Mouse (Mus musculus): ENCODE results near the gene Creb3l1. TPM values are rescaled to one million over a fixed set of nuclear protein-coding genes. Genes with fewer than 3 reads are reported as not detected.

Creb3l1 gene
- polyA plus RNA-seq, 1 experiment from 2014 or later = 1.1 TPM

DNA sequence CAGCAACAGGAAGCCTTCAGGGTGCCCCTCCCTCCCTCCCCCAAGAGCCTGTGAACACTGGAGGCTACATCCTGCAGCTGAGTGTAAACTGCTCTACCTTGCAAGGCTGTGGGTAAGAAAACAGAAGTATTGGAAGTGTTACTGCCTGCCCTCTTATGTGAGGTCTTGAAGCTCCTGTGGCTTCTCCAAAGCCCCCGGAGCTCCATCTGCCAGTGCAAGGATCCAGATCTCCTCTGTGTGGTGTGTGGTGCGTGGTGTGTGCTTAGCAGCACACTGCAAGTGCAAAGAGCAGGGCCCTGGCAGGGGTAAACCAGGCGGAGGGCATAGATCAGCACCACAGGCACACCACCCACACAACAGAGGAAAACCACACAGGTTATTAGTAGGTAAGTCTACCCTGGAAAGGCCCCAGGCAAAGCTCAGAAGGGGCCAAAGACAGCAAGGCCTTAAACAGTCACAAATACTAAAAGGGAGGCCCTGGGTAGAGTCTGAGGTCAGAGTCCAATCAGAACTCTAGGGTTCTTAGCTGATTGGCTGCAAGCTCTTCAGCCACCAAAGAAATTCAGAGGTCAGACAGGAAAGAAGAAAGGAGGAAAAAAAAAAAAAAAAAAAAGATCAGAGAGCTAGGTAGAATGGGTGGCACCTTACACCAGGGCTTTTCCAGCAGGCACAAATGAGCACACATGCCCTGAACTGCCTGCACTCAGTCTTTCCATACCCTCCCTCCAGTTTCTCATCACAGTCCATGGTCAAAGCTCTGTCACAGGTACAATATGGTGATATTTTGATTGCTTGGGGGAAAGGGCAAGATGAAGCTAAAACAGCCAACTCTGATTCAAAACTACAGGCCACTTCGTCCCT is 62.2 kb downstream of the Creb3l1 start:
- no peak for DNase-seq
- Histone ChIP-seq H3K4me3 (replicated peaks) (peak overlapping the region; percentile 94), H3K9me3 (replicated peaks) (no peaks in the 10 kb centered on the region), H3K9ac (peak overlapping the region; percentile 93), H3K27ac (peak overlapping the region; percentile 84), H3K27me3 (peaks cover 29% of the 10 kb centered on the region), H3K36me3 (peaks cover 16% of the 10 kb centered on the region), H3K4me2 (peak overlapping the region; percentile 99), H3K4me1 (replicated peaks) (peaks cover 83% of the 10 kb centered on the region)
- ATAC-seq (ENCODE audit: low read depth) = no peak
- WGBS (ENCODE audit: insufficient replicate concordance) = 27% methylated on average over 4 of the region's 4 CpGs

DNA sequence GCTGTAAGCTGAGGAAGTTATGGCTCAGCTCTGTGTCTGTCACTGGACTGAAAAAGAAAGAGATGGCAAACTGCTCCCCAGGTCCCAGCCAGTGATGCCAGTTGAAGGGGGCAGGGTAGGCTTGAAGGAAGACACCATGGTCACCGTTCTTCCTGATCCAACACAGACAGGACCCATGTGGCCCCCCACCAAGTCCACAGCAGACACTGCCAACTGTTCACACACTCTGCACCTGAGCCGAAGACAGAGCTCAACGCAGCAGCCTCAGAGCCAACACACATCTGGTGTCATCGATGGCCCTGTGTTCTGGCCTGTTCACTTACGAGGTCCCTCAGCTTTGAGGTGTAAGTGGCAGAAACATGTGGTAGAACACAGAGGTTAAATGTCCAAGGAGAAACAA is 63.8 kb downstream of the Creb3l1 start:
- no peak overlapping the region; the same call in 1 of the 2 replicates for H3K27ac ChIP-seq

GRCm38 (mm10) chr2:91959544-91960410 is 64.5 kb downstream of the Creb3l1 start:
- H3K9me3 ChIP-seq (replicated peaks) = no peaks in the 10 kb centered on the region
- peaks cover 16% of the 10 kb centered on the region for H3K36me3 ChIP-seq
- peak overlapping the region; percentile 59 for H3K9ac ChIP-seq
- peaks cover 10% of the 10 kb centered on the region for H3K27me3 ChIP-seq
- H3K4me3 ChIP-seq (replicated peaks) = no peak overlapping the region
- H3K4me1 ChIP-seq (replicated peaks) = peaks cover 94% of the 10 kb centered on the region
- ATAC-seq (ENCODE audit: low read depth) (no peak), DNase-seq (no peak)
- no peak overlapping the region for H3K27ac ChIP-seq
- WGBS (ENCODE audit: insufficient replicate concordance) = 72% methylated on average over 11 of the region's 11 CpGs
- peak overlapping the region; percentile 17; the same call in 1 of the 2 replicates for H3K4me2 ChIP-seq

More for the DNA sequence above, 63.8 kb downstream of the Creb3l1 start:
- ATAC-seq (ENCODE audit: low read depth) (no peak), DNase-seq (no peak)
- no peak overlapping the region for H3K4me3 ChIP-seq (replicated peaks)
- H3K4me2 ChIP-seq = no peak overlapping the region
- H3K9me3 ChIP-seq (replicated peaks) = no peaks in the 10 kb centered on the region
- peaks cover 92% of the 10 kb centered on the region for H3K4me1 ChIP-seq (replicated peaks)
- H3K9ac ChIP-seq = no peak overlapping the region
- H3K36me3 ChIP-seq = peaks cover 16% of the 10 kb centered on the region
- 85% methylated on average over 5 of the region's 5 CpGs for WGBS (ENCODE audit: insufficient replicate concordance)
- peaks cover 16% of the 10 kb centered on the region for H3K27me3 ChIP-seq

DNA sequence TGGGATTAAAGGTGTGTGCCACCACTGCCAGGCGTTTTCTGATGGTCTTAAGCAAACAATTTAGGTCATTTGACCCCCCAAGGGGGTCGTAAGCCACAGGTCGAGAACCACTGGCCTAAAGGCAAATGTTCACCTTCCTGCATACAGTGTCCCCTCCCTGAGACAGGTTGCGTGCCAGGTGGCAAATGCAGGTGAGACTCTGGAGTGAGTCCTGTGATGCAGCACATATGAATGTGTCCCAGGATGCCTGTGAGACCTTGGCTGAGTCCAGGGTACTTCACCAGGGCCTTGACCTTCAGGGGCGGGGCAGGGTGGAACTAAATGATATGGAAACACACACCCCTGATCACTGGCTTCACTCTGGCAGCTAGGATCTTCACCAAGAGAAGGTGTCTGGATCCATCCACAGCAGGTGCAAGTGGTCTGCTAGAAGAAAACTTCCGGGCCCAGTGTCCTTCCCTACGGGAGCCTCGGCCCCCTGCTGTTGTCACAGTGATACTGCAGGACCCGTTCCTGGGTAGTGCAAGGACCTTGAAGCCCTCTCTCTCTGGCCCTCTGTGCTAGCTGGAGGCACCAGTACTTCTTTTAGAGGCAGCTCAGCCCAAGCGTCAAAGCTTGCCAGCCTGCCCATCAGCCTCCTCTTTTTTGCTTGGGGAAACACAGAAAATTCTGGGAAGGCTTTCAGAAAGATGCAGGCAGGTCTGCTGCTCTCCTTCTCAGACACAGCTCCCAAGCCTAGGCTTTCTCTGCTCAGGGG is 65.4 kb downstream of the Creb3l1 start:
- Histone ChIP-seq H3K4me3 (replicated peaks) (no peak overlapping the region), H3K4me1 (replicated peaks) (peaks cover 96% of the 10 kb centered on the region), H3K4me2 (peak overlapping the region; percentile 17; the same call in 1 of the 2 replicates), H3K27me3 (0 out of 2 replicates have a peak, but pooled peaks cover under 1% of the 10 kb centered on the region), H3K9me3 (replicated peaks) (no peaks in the 10 kb centered on the region), H3K9ac (peak overlapping the region; percentile 59), H3K27ac (no peak overlapping the region; the same call in 1 of the 2 replicates), H3K36me3 (peaks cover 16% of the 10 kb centered on the region)
- DNase-seq (peak; percentile 57), ATAC-seq (ENCODE audit: low read depth) (no peak)
- 40% methylated on average over 10 of the region's 10 CpGs for WGBS (ENCODE audit: insufficient replicate concordance)

DNA sequence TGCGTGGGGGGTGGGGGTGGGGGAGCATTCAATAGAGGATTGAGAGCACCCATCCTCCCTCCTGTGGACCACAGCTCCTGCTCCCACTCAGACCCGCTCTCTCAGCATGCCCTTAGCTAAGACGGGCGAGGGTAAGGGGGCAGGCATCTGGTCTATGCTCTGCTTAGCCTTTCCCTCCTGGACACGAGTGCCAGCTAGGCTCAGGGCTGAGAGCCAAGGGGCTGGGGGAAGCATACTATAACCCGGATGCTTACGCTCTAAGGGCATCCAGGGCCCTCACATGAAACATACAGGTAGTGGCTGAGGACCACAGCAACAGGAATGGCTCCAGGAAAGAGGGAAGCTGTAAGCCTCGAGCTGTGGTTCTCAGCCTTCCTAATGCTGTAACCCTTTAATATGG is 66.3 kb downstream of the Creb3l1 start:
- Histone ChIP-seq H3K4me1 (replicated peaks) (peaks cover 100% of the 10 kb centered on the region), H3K27ac (peak overlapping the region; percentile 72; the same call in 1 of the 2 replicates), H3K9ac (peak overlapping the region; percentile 55; the same call in 1 of the 2 replicates), H3K9me3 (replicated peaks) (no peaks in the 10 kb centered on the region), H3K4me2 (peak overlapping the region; percentile 45), H3K36me3 (peaks cover 16% of the 10 kb centered on the region), H3K27me3 (no peaks in the 10 kb centered on the region), H3K4me3 (replicated peaks) (no peak overlapping the region)
- DNase-seq (no peak), ATAC-seq (ENCODE audit: low read depth) (no peak)
- WGBS (ENCODE audit: insufficient replicate concordance) = 82% methylated on average over 8 of the region's 8 CpGs

DNA sequence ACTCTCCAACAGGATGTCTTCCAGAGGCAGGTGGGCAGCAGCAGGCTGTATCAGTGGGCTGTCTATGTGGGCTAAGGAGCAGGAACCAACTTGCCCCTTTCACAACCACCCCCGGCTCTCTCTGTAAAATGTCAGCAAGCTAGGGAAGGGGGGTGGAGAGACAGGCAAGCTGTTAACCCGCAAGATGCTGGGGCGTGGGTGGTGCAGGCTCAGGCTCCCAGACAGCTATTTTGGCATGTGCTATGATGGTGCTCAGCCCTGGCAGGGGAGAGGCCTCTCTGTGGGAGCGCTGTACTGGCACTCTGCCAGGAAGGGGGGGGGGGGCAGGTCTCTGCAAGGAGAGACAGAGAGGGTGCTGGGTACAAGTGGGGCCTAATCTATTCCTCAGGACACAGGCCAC is 67.2 kb downstream of the Creb3l1 start:
- Histone ChIP-seq H3K9me3 (replicated peaks) (no peaks in the 10 kb centered on the region), H3K4me3 (replicated peaks) (no peak overlapping the region), H3K36me3 (peaks cover 16% of the 10 kb centered on the region), H3K9ac (peak overlapping the region; percentile 55), H3K27me3 (no peaks in the 10 kb centered on the region), H3K4me1 (replicated peaks) (peaks cover 99% of the 10 kb centered on the region), H3K4me2 (peak overlapping the region; percentile 45), H3K27ac (peak overlapping the region; percentile 72)
- 7% methylated on average over 4 of the region's 4 CpGs for WGBS (ENCODE audit: insufficient replicate concordance)
- DNase-seq (no peak), ATAC-seq (ENCODE audit: low read depth) (peak; percentile 62)

- 69% methylated on average over 6 of the region's 6 CpGs for WGBS (ENCODE audit: insufficient replicate concordance)
- Histone ChIP-seq H3K36me3 (peaks cover 12% of the 10 kb centered on the region), H3K4me2 (no peak overlapping the region), H3K27ac (peak overlapping the region; percentile 65), H3K4me1 (replicated peaks) (peaks cover 98% of the 10 kb centered on the region), H3K9ac (peak overlapping the region; percentile 40), H3K4me3 (replicated peaks) (no peak overlapping the region), H3K27me3 (no peaks in the 10 kb centered on the region), H3K9me3 (replicated peaks) (no peaks in the 10 kb centered on the region)
- DNase-seq (no peak), ATAC-seq (ENCODE audit: low read depth) (no peak)
Observed at GRCm38 (mm10) chr2:91955875-91956274, 68.4 kb downstream of the Creb3l1 start.

DNA sequence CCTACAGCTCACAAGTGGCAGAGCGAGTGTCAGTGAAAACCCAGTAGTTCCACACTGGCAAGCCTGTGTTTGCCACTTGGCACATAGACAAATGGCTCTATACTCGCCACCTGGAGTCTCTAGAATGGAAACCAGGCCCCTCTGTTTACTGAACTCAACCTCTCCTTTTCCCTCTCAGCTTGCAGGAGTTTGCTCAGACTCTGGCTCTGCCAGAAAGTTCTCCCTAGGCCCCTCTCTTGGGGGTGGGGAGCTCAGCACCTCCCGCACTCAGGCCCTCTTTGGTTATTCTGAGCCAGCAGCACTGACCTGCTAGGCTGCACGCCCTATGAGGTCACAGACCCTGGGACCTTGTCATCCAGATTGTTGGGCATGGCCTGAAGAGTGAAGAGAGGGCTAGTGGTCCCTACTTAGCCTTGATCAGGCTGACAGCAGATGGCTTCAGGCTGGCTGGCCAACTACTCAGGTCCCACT is 69.1 kb downstream of the Creb3l1 start:
- no peaks in the 10 kb centered on the region for H3K9me3 ChIP-seq (replicated peaks)
- ATAC-seq (ENCODE audit: low read depth) = no peak
- peak overlapping the region; percentile 40; the same call in 1 of the 2 replicates for H3K9ac ChIP-seq
- H3K4me3 ChIP-seq (replicated peaks) = no peak overlapping the region
- peaks cover 6% of the 10 kb centered on the region for H3K36me3 ChIP-seq
- no peak for DNase-seq
- H3K4me1 ChIP-seq (replicated peaks) = peaks cover 98% of the 10 kb centered on the region
- WGBS (ENCODE audit: insufficient replicate concordance) = 79% methylated on average over 4 of the region's 4 CpGs
- no peak overlapping the region for H3K4me2 ChIP-seq
- H3K27ac ChIP-seq = peak overlapping the region; percentile 65
- no peaks in the 10 kb centered on the region for H3K27me3 ChIP-seq

GRCm38 (mm10) chr2:91953825-91954224 is 70.5 kb downstream of the Creb3l1 start:
- no peak for DNase-seq
- H3K27ac ChIP-seq = peak overlapping the region; percentile 51
- H3K4me1 ChIP-seq (replicated peaks) = peaks cover 98% of the 10 kb centered on the region
- H3K27me3 ChIP-seq = no peaks in the 10 kb centered on the region
- H3K4me3 ChIP-seq (replicated peaks) = no peak overlapping the region
- WGBS (ENCODE audit: insufficient replicate concordance) = 35% methylated on average over 5 of the region's 5 CpGs
- no peaks in the 10 kb centered on the region for H3K9me3 ChIP-seq (replicated peaks)
- H3K36me3 ChIP-seq = no peaks in the 10 kb centered on the region
- H3K9ac ChIP-seq = peak overlapping the region; percentile 34; the same call in 1 of the 2 replicates
- H3K4me2 ChIP-seq = 0 out of 2 replicates have a peak overlapping the region, but pooled peaks have one; percentile 2
- no peak for ATAC-seq (ENCODE audit: low read depth)

GRCm38 (mm10) chr2:91950275-91951085 is 73.8 kb downstream of the Creb3l1 start:
- Histone ChIP-seq H3K9ac (peak overlapping the region; percentile 85), H3K4me2 (peak overlapping the region; percentile 81), H3K27ac (peak overlapping the region; percentile 97), H3K27me3 (no peaks in the 10 kb centered on the region), H3K9me3 (replicated peaks) (no peaks in the 10 kb centered on the region), H3K4me3 (replicated peaks) (peak overlapping the region; percentile 63), H3K36me3 (peaks cover 13% of the 10 kb centered on the region), H3K4me1 (replicated peaks) (peaks cover 98% of the 10 kb centered on the region)
- peak; percentile 78 for ATAC-seq (ENCODE audit: low read depth)
- peak; percentile 66 for DNase-seq
- 6% methylated on average over 15 of the region's 15 CpGs for WGBS (ENCODE audit: insufficient replicate concordance)
